Mouse (Mus musculus): ENCODE results near the gene Homez. TPM values are rescaled to one million over a fixed set of nuclear protein-coding genes. Genes with fewer than 3 reads are reported as not detected.

Homez gene
- 10 to 100 TPM; 16.7 to 18.5 TPM for total RNA-seq (2021)

- no peak for DNase-seq (ENCODE audit: extremely low spot score in 1 of 2, low spot score in 2 of 2)
- intact Hi-C loops (cut with DNase I) = no loop called here
These were observed at the start of gene Homez for GRCm38 (mm10) chr14:54870861-54871260. TSS of gene Homez (minus strand) at chr14:54870961.

DNA sequence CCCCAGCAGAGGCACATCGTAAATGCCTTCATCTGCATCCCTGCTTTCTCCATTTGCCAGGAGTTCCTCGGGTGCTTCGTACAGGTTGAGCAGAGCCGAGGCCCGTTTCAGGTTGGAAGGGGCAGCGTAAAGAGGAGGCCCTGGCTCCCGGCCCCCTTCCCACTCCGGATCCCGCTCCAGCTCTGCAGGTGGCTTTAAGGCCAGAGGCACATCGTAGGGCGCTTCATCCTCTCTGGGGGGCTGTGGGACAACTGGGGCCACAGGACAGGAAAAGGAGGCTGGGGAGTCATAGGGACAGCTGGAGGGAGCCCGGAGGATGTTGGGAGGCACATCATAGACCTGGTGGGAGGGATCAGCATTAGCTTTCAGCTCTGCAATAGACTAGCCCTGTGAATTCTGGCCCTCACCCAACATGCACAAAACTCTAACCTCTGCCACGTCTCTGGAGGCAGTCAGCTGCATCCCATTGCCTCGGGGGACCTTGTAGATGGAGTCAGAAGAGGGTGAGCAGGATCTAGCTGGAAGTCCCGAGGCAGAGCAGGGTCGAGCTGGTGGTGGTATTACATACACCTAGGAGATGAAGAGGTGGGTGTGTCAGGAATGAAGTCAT lies 49.4 kb upstream of the Homez start:
- intact Hi-C loops (cut with DNase I) = no loop called here
- DNase-seq (ENCODE audit: extremely low spot score in 1 of 2, low spot score in 2 of 2) = peak in 1 of 2 experiments; percentile 54

GRCm38 (mm10) chr14:54913343-54913742 lies 42.6 kb upstream of the Homez start:
- no peak for DNase-seq (ENCODE audit: extremely low spot score in 1 of 2, low spot score in 2 of 2)
- intact Hi-C loops (cut with DNase I) = loop anchor here (5.0 kb wide), 1 partner anchor 84 kb away; no protein-coding TSS in a partner anchor

GRCm38 (mm10) chr14:54912886-54913285 lies 42.1 kb upstream of the Homez start, which contains the start of gene Slc22a17:
TSS of gene Slc22a17 (minus strand) at chr14:54913132.
- peak; percentile 81 to 88 for DNase-seq (ENCODE audit: extremely low spot score in 1 of 2, low spot score in 2 of 2)
- intact Hi-C loops (cut with DNase I) = loop anchor here (5.0 kb wide), 1 partner anchor 84 kb away; no protein-coding TSS in a partner anchor

DNA sequence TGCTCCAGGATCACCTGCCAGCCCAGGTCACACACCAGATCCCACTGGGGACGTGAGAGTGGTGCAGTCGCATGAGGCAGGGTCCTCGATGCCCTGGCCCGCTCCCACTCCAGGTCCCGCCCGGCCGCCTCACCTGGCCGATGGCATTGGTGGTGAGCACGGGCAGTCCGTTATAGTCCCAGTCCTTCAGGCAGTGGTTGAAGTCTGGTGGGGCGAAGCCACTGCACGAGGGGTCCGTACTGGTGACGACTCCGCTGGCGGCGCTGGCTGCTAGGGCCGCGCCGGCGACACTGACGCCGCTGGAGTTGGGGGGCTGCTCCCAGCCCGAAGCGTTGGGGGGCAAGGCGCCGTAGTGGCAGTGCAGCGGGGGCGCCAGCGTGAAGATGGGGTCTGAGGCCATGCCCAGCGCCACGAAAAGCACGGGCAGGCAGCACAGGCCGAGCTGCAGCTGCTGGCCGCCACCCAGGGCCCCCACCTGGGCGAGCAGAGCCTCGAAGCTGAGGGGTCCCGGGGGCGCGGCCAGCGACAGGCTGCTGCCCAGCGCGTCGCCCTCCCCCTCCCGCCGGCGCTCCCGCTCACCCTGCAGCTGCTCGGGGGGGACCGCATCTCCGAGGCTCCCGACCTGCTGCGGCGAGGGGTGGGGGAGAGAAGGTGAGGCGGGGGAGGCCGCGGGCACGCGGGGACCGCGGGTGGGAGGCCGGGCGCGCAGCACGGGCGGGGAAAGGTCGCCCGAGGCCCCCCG lies 41.5 kb upstream of the Homez start:
- DNase-seq (ENCODE audit: extremely low spot score in 1 of 2, low spot score in 2 of 2) = peak in 1 of 2 experiments; percentile 68
- intact Hi-C loops (cut with DNase I) = loop anchor here (5.0 kb wide), 1 partner anchor 85 kb away; no protein-coding TSS in a partner anchor

DNA sequence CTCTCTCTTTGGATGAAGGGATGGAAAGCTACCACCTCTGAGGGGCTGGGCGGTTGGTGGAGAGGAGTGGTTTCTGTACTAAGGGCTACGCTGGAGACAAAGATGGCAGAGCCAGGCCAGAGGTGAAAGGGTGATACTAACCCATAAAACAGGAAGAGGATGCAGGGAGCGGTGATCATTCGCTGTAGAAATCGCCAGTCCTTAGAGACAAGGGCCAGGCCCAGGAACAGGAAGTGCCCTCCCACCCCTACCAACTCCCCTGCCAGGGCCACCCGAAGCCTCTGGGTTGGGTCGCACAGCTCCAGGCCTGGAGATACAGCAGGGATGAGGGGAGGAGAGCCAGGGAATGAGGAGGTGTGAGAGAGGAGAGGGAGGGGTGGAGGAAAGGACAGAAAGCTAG lies 37.9 kb upstream of the Homez start:
- intact Hi-C loops (cut with DNase I) = no loop called here
- no peak for DNase-seq (ENCODE audit: extremely low spot score in 1 of 2, low spot score in 2 of 2)

DNA sequence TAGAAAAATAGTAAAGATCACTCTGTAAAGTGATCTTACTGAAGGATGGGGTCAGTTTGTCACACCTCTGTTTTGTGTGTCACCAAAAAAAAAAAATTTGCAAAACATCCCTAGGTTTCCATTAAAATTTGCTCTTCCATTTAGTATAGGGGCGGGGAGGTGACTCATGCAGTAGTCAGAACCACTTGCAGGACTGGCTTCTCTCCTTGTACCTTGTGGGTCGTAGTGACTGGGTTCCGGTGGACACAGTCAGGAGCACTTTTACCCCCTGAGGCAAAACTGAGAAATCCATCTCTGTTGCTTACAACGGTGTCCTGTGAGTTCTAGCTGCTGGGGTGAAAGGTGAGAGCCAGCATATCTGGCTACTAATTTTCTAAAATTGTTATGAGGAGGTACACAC lies 32.9 kb upstream of the Homez start:
- no peak for DNase-seq (ENCODE audit: extremely low spot score in 1 of 2, low spot score in 2 of 2)
- intact Hi-C loops (cut with DNase I) = no loop called here

DNA sequence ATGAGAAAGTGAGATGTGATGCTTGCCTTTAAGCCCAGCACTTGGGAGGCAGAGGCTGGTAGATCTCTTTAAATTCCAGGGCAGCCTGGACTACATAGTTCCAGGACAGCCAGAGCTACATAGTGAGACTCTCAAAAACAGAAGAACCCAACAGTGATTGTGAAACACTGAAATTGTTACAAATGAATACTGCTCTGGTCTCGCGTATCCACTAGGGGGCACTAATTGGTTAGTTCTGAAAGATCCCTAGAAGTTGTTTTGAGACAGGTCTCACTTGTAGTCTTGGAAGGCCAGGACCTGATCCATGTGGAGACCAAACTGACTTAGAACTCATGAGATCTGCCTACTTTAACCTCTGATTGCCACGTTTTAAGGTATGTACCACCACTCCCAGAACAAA lies 29.6 kb upstream of the Homez start:
- DNase-seq (ENCODE audit: extremely low spot score in 1 of 2, low spot score in 2 of 2) = peak; percentile 69 to 84
- intact Hi-C loops (cut with DNase I) = loop anchor here (2.0 kb wide), 2 partner anchors 36 to 114 kb away; partner anchors contain the start of genes Cmtm5 and Ngdn

GRCm38 (mm10) chr14:54897445-54897844 lies 26.7 kb upstream of the Homez start:
- intact Hi-C loops (cut with DNase I) = no loop called here
- no peak for DNase-seq (ENCODE audit: extremely low spot score in 1 of 2, low spot score in 2 of 2)

- intact Hi-C loops (cut with DNase I) = loop anchor here (5.0 kb wide), 1 partner anchor 208 kb away; no protein-coding TSS in a partner anchor
- DNase-seq (ENCODE audit: extremely low spot score in 1 of 2, low spot score in 2 of 2) = peak in 1 of 2 experiments; percentile 81
These were observed 23.8 kb upstream of the Homez start for GRCm38 (mm10) chr14:54894296-54895151.

- intact Hi-C loops (cut with DNase I) = loop anchor here (5.0 kb wide), 1 partner anchor 209 kb away; no protein-coding TSS in a partner anchor
- DNase-seq (ENCODE audit: extremely low spot score in 1 of 2, low spot score in 2 of 2) = peak; percentile 97 to 99
These were observed 23.0 kb upstream of the Homez start for GRCm38 (mm10) chr14:54893651-54894181.

DNA sequence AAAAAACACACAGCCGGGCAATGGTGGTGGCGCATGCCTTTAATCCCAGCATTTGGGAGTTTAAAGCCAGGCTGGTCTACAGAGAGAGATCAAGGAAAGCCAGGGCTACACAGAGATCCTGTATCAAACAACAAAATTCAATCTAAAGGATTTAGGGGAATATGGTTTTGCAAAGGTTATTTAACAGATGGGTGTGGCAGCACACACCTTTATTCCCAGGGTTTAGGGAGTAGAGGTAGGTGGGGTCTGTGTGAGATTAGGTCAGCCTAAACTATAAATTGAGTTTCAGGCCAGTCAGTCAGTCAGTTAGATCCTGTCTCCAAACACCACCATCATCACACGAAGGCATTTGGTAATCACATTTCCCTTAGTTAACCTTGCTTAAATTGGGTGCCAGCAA lies 21.4 kb upstream of the Homez start, which contains the start of gene Pabpn1:
TSS of gene Pabpn1 (plus strand) at position 301 of the 400 bp plus-strand sequence.
- intact Hi-C loops (cut with DNase I) = loop anchor here (5.0 kb wide), 1 partner anchor 210 kb away; no protein-coding TSS in a partner anchor
- no peak for DNase-seq (ENCODE audit: extremely low spot score in 1 of 2, low spot score in 2 of 2)

GRCm38 (mm10) chr14:54885309-54885708 lies 14.5 kb upstream of the Homez start:
- intact Hi-C loops (cut with DNase I) = no loop called here
- no peak for DNase-seq (ENCODE audit: extremely low spot score in 1 of 2, low spot score in 2 of 2)

DNA sequence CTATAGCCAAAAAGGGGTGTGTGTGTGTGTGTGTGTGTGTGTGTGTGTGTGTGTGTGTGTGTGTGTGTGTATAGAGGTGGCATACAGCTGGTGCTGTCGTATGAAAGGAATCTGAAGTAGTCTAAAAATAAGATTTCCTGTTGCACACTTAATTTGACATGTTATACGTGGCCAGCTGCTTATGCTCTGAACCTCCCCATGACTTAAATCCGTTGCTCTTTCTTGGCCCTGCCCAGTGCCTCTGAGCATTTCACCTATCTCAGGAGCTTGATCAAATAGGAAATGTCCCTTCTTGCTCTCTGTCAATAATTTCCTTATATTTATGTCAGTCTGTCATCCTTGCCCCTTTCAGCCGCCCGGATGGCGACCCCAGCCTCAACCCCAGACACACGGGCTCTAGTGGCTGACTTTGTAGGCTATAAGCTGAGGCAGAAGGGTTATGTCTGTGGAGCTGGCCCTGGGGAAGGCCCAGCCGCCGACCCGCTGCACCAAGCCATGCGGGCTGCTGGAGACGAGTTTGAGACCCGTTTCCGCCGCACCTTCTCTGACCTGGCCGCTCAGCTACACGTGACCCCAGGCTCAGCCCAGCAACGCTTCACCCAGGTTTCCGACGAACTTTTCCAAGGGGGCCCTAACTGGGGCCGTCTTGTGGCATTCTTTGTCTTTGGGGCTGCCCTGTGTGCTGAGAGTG lies 13.4 kb upstream of the Homez start:
- intact Hi-C loops (cut with DNase I) = no loop called here
- no peak for DNase-seq (ENCODE audit: extremely low spot score in 1 of 2, low spot score in 2 of 2)

GRCm38 (mm10) chr14:54883154-54884021 lies 12.6 kb upstream of the Homez start, which contains the start of the genes Bcl2l2 and Gm20521:
TSS of gene Bcl2l2 (plus strand) at chr14:54883377.
TSS of gene Gm20521 (plus strand) at chr14:54883441.
- DNase-seq (ENCODE audit: extremely low spot score in 1 of 2, low spot score in 2 of 2) = peak; percentile 63 to 94
- intact Hi-C loops (cut with DNase I) = no loop called here

GRCm38 (mm10) chr14:54877048-54877715 lies 6.4 kb upstream of the Homez start, which contains the start of gene Ppp1r3e:
TSS of gene Ppp1r3e (minus strand) at chr14:54877550.
- DNase-seq (ENCODE audit: extremely low spot score in 1 of 2, low spot score in 2 of 2) = peak in 1 of 2 experiments; percentile 81
- intact Hi-C loops (cut with DNase I) = no loop called here
